Mouse (Mus musculus) spleen, adult 2 months (tissue): ENCODE results near the gene Lipt2.

ENCODE experiments used
- CTCF ChIP-seq: fragments of 200-500 bp; IDR thresholded peaks from 2 replicates; pipeline ENCODE4 v1.5.1; 2011; ENCODE audit warnings: mild to moderate bottlenecking, inconsistent platforms; ENCODE audit not compliant: insufficient read depth, insufficient read length, insufficient replicate concordance; ENCODE audit errors: extremely low read depth
- POLR2A ChIP-seq: fragments of 200-500 bp; IDR thresholded peaks from 2 replicates; pipeline ENCODE4 v1.6.1; 2011; ENCODE audit warnings: low read depth, low read length, inconsistent platforms

DNA sequence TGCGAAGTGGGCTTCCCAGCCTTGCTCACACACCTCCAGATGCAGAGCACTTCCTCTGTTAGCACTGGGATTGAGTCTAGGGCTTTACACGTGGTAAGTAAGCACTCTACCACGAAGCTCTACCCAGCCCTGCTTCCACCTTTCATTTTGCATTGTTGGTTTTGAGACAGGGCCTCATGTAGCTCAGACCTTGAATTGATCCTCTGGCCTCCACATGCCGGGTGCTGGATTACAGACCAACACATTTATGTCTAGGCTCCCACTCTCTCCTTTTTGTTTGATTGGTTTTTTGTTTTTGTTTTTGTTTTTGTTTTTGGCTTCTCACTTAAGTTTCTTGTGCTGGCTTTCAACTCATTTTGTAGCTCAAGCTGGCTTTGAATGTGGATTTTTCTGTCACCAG, 11.7 kb downstream of the Lipt2 start:
- no peak for TF ChIP-seq CTCF
- TF ChIP-seq POLR2A: no peak
